12 mouse cellular contexts compared by ENCODE assay signal in the genomic region with DNA sequence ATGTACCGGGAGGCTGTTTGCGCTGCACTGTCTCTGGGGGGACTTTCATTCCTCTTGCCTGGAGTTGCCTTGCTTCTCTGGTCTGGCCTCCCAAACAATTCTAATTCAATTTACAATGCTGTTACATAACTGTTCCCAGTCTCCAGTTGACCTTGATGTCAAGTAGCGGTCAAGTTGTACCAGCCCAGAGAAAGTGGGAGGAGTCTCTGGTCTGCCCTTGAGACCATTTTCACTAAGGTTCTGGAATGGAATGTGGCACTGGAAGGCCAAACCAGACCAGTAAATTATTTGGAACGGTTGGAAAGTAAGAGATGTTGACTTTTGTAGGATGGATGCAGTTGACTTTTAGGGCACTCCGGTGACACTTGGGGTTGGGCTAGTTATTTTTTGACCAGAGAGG.
DNase-seq lines count a peak whose midpoint lies in the region; ATAC-seq and TF ChIP-seq lines count a peak whose summit lies in the region.
"Had no signal": no experiment of that assay in that cellular context is flagged by ENCODE, and none has a peak within 500 bp of the region (broad histone marks: within the 10 kb centered on the region; RNA-seq: fewer than 3 reads in every experiment).

No protein-coding gene starts in this region.

- no peak overlapping the region for H3K9ac ChIP-seq in lung, postnatal 0 days (replicated peaks; ENCODE audit: low read depth)

- no peak for TF ChIP-seq EP300 in lung, postnatal 0 days (IDR thresholded peaks at IDR 0.05)

- 76% methylated on average over 5 of the region's 5 CpGs for WGBS in lung, postnatal 0 days
- 95% methylated on average over 5 of the region's 5 CpGs for WGBS in thymus, adult 2 months

- no peaks in the 10 kb centered on the region for H3K9me3 ChIP-seq in lung, postnatal 0 days (ENCODE audit: low read length)
- H3K9me3 ChIP-seq: hindbrain, embryonic 10.5 days had no signal

- intact Hi-C loops in heart, postnatal 10 days (cut with DNase I) = no loop called here
- intact Hi-C loops in left cerebral cortex, postnatal 14 days (cut with DNase I) = no loop called here

- no peaks in the 10 kb centered on the region for H3K4me1 ChIP-seq in lung, postnatal 0 days (ENCODE audit: insufficient read depth, low read depth, low read length)
- H3K4me1 ChIP-seq in thymus, adult 2 months (replicated peaks; ENCODE audit: control insufficient read depth, insufficient read depth, low read length) = no peaks in the 10 kb centered on the region
- H3K4me1 ChIP-seq: hindbrain, embryonic 10.5 days had no signal

- DNase-seq in heart, adult 9 months (ENCODE audit: low spot score in 2 of 2) = peak; percentile 47 to 56
- no peak for DNase-seq in heart, postnatal 10 days
- DNase-seq in ZHBTc4 (ENCODE audit: low read depth, low spot score) = peak; percentile 78
- peak; percentile 19 for DNase-seq in fibroblast of lung, adult 2 months (ENCODE audit: low read depth)
- peak; percentile 48 for DNase-seq in lung, postnatal 0 days (ENCODE audit: low spot score)
- no peak for DNase-seq in left cerebral cortex, postnatal 14 days (ENCODE audit: low spot score in 2 of 2)
- no peak for DNase-seq in thymus, adult 2 months
- DNase-seq: cerebellum, adult 18-20 months had no signal

- TF ChIP-seq CTCF in lung, postnatal 0 days (IDR thresholded peaks at IDR 0.05) = no peak
- TF ChIP-seq CTCF in thymus, adult 2 months (IDR thresholded peaks at IDR 0.05; ENCODE audit: borderline replicate concordance, control insufficient read depth, extremely low read depth, insufficient read depth, low read length, poor library complexity) = no peak

- no peak overlapping the region for H3K27ac ChIP-seq in lung, postnatal 0 days (ENCODE audit: low read length)
- no peak overlapping the region for H3K27ac ChIP-seq in thymus, adult 2 months (ENCODE audit: control insufficient read depth, insufficient read depth, low read length)
- H3K27ac ChIP-seq: hindbrain, embryonic 10.5 days; macrophage had no signal

- ATAC-seq in lung, postnatal 0 days = peak; percentile 41; the same call in 1 of the 2 replicates
- no peak for ATAC-seq in megakaryocyte progenitor cell, adult 5-6 weeks (replicated peaks; ENCODE audit: poor library complexity)

- no peak overlapping the region for H3K4me3 ChIP-seq in lung, postnatal 0 days (ENCODE audit: low read depth, low read length)
- no peak overlapping the region for H3K4me3 ChIP-seq in thymus, adult 2 months (ENCODE audit: control insufficient read depth, insufficient read depth, low read length)
- H3K4me3 ChIP-seq: hindbrain, embryonic 10.5 days had no signal

- no peak for TF ChIP-seq POLR2A in thymus, adult 2 months (IDR thresholded peaks at IDR 0.05; ENCODE audit: control insufficient read depth, extremely low read depth, insufficient read depth, low read length, poor library complexity)

- no peaks in the 10 kb centered on the region for H3K36me3 ChIP-seq in lung, postnatal 0 days (ENCODE audit: insufficient read depth, low read length)
- H3K36me3 ChIP-seq in thymus, adult 2 months (ENCODE audit: control insufficient read depth, insufficient read depth, low read length) = no peaks in the 10 kb centered on the region
- H3K36me3 ChIP-seq: hindbrain, embryonic 10.5 days had no signal

- no peaks in the 10 kb centered on the region for H3K27me3 ChIP-seq in lung, postnatal 0 days (replicated peaks; ENCODE audit: insufficient read depth, low read length)
- no peaks in the 10 kb centered on the region for H3K27me3 ChIP-seq in thymus, adult 2 months (ENCODE audit: control insufficient read depth, insufficient read depth, low read length)
- H3K27me3 ChIP-seq: CH12.LX had no signal

- H3K4me2 ChIP-seq in lung, postnatal 0 days (replicated peaks; ENCODE audit: low read depth, low read length) = no peak overlapping the region

Comparison
In these comparisons a context has a peak if more than half of its experiments do, and no peak if none do; other contexts are left out.
1. DNase-seq: peak in heart, adult 9 months (2 of 2), ZHBTc4 (single experiment), fibroblast of lung, adult 2 months (single experiment) and lung, postnatal 0 days (single experiment); none in heart, postnatal 10 days (0 of 2), left cerebral cortex, postnatal 14 days (0 of 2) and thymus, adult 2 months (single experiment).